Mouse (Mus musculus): ENCODE data around the gene Ttc39b.

Ttc39b gene

GRCm38 (mm10) chr4:83228073-83228472 is 96.0 kb downstream of the Ttc39b start:
- DNase-seq, result no peak

- DNase-seq, result no peak
Observed at GRCm38 (mm10) chr4:83225633-83226360, 98.3 kb downstream of the Ttc39b start.

DNA sequence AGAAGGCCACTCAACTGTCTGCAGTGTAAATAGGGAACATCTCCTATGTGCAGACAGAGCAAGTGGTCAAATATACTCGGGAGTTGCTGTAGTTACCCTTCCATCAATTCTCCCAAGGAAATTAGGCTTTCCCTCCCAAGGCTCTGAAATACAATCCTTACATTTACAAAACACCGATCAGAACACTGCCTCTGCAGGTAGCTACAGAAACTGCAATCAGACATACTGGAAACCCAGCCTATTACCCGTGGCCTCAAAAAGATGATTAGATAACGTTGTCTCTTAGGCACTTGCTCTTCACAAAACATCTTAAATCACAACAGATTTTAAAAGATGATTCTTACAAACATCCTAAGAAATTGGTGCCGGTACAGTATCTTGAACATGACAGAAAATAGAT is 99.8 kb downstream of the Ttc39b start:
- no peak for DNase-seq

GRCm38 (mm10) chr4:83223197-83223596 is 100.9 kb downstream of the Ttc39b start:
- DNase-seq, result no peak

- no peak for DNase-seq
Observed at GRCm38 (mm10) chr4:83220761-83221557, 103.1 kb downstream of the Ttc39b start.

DNA sequence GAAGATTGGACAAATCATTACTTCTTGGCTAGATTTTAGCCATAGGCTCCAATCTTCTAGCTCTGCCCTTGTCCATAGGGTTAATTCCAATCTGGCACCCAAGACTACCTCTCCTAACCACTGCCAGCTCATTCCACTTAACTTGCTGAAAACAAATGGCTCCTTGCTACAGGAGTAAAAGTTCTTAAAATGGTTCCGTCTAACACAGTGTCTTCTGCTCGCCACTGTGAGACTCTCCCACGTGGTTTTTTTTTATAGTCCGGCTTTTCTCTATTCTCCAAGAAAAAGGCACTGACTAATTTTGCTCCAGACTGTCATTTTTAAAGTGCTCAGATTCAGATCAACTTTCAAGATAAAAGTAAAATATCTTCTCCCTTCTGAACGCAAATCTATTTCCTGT is 104.8 kb downstream of the Ttc39b start:
- DNase-seq, result no peak

GRCm38 (mm10) chr4:83217128-83217527 is 106.9 kb downstream of the Ttc39b start:
- DNase-seq, result no peak

DNA sequence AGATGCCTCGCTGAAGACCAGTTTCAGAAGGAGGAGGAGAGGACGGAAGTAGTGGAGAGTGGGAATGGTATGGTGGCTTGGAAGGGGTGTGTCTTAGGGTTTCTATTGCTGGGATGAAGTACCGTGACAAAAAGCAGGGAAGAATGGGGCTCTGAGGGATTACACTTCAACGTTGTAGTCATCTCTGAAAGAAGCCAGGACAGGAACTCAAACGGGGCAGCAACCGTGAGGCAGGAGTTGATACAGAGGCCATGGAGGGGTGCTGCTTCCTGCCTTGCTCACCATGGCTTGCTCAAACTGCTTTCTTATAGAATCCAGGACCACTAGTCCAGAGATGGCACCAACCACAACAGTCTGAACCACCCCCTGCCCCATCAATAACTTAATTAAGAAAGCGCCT is 107.7 kb downstream of the Ttc39b start:
- no peak for DNase-seq

- DNase-seq, result no peak
Observed at GRCm38 (mm10) chr4:83215776-83216175, 108.3 kb downstream of the Ttc39b start.

- no peak for DNase-seq
Observed at GRCm38 (mm10) chr4:83214822-83215558, 109.1 kb downstream of the Ttc39b start.

DNA sequence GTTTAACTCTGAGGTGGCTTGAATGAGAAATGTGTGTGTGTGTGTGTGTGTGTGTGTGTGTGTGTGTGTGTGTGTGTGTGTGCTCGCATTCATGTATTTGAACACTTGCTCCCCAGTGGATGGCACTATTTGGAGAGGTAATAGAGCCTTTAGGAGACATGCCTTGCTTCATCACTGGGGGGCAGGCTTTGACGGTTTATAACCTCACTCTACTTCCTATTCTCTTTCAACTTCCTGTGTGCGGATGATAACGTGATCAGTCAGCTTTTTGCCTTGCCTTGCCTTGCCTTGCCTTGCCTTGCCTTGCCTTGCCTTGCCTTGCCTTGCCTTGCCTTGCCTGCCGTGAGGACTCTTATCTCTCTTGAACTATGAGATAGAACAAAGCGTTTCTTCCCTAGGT is 110.3 kb downstream of the Ttc39b start:
- DNase-seq, result no peak

DNA sequence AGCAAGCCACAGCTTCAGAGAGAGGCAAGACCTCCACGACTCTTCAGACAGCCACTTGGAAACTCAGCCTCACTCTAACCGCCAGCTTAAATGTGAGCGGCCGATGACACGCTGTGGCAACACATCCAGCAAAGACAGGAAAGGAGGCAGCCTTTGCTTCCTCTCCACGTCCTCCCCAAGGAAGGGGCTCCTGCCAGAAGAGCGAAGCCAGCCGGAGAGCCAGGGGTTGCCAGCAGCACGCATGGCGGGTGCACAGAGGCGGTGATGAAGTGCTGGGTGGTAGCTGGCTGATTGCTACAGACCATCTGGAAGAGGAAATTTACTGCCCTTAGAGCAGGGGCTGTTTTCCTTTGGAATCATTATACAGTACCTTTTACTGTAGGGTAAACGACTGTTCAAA is 112.3 kb downstream of the Ttc39b start:
- DNase-seq, result no peak

- DNase-seq, result no peak
Observed at GRCm38 (mm10) chr4:83210437-83210836, 113.6 kb downstream of the Ttc39b start.

- DNase-seq, result no peak
Observed at GRCm38 (mm10) chr4:83206803-83207586, 117.1 kb downstream of the Ttc39b start.

GRCm38 (mm10) chr4:83206416-83206802 is 117.6 kb downstream of the Ttc39b start:
- DNase-seq, result no peak

- no peak for DNase-seq
Observed at GRCm38 (mm10) chr4:83199391-83199790, 124.7 kb downstream of the Ttc39b start.

GRCm38 (mm10) chr4:83198123-83198522 is 125.9 kb downstream of the Ttc39b start:
- no peak for DNase-seq

GRCm38 (mm10) chr4:83189736-83190135 is 134.3 kb downstream of the Ttc39b start:
- no peak for DNase-seq

DNA sequence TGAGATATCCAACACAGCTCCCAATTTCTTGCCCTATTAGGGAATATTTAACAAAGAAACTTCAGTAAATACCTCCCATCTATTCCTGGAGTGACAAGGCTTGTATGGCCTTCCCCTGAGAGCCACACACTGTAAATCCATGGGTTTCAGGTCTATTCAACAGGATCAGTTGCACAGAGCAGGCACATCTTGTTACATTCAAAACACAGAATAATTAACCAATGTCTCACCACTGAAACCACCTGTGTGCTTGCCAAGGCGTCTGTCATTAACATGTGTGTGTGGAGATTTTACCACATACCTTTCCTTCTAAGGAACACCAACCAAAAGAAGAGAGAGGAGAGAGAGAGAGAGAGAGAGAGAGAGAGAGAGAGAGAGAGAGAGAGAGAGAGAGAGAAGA is 136.7 kb downstream of the Ttc39b start:
- DNase-seq, result no peak

DNA sequence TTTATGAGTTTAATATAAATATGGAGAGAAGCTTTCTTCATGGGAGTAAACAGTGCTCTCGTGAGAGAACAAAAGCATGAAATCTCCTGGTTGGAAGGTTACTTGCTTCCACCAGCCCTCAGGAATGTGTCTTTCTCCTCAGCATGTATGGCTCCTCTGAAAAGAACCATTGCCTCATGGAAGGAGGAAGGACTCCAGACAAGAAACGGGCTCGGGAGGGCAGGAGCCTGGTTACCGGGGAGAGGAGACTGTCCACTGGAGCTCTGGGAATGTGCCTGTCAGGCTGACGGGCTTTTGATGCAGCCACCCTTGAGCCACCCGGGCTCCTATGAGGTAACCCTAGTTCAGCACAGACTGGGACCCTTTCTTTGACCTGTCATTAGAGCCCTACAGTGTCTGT is 137.6 kb downstream of the Ttc39b start:
- DNase-seq, result no peak

GRCm38 (mm10) chr4:83183288-83183930 is 140.6 kb downstream of the Ttc39b start:
- peak; percentile 3 for DNase-seq
